Mouse (Mus musculus) adrenal gland, adult (tissue): ENCODE measurements at regions not wholly inside any gene's neighbourhood (a gene's known extent, or its start where the extent isn't known, plus 50 kb on each side); places are given as distances from the start of the nearest gene placed in this dataset.
A peak's percentile ranks its signal among the peaks of the same experiment; 100 is the strongest.

ENCODE experiments used
- DNase-seq, 2 experiments: peaks; one replicate each; pipeline ENCODE4 v3.0.0; 2022 to 2023; ENCODE audit warnings: low spot score in 1 of 2; ENCODE audit not compliant: inconsistent age in 2 of 2

- DNase-seq, result no peak
These were observed 53.9 kb upstream of the Fmo9 start for GRCm38 (mm10) chr1:166735545-166735944.

GRCm38 (mm10) chr1:166738029-166738428 lies 56.4 kb upstream of the Fmo9 start:
- peak; percentile 16 to 61 for DNase-seq

GRCm38 (mm10) chr1:166750236-166750635 lies 68.6 kb upstream of the Fmo9 start:
- DNase-seq, result no peak

- DNase-seq, result no peak
These were observed 69.1 kb upstream of the Fmo9 start for GRCm38 (mm10) chr1:166750777-166751176.

- no peak for DNase-seq
These were observed 69.8 kb upstream of the Fmo9 start for GRCm38 (mm10) chr1:166751436-166751835.

GRCm38 (mm10) chr1:166752990-166753709 lies 71.5 kb upstream of the Fmo9 start:
- DNase-seq, result no peak

GRCm38 (mm10) chr1:166758987-166759386 lies 77.3 kb upstream of the Fmo9 start:
- no peak for DNase-seq

GRCm38 (mm10) chr1:166773114-166773513 lies 91.5 kb upstream of the Fmo9 start:
- no peak for DNase-seq

GRCm38 (mm10) chr1:166782106-166782505 lies 100.5 kb upstream of the Fmo9 start:
- peak; percentile 38 to 85 for DNase-seq

GRCm38 (mm10) chr1:166787945-166788344 lies 106.3 kb upstream of the Fmo9 start:
- DNase-seq, result no peak

- DNase-seq, result no peak
These were observed 107.3 kb upstream of the Fmo9 start for GRCm38 (mm10) chr1:166788824-166789399.

GRCm38 (mm10) chr1:166793052-166793716 lies 111.5 kb upstream of the Fmo9 start:
- no peak for DNase-seq

- peak; percentile 88 to 93 for DNase-seq
These were observed 112.1 kb upstream of the Fmo9 start for GRCm38 (mm10) chr1:166793717-166794081.

GRCm38 (mm10) chr1:166794622-166795244 lies 113.1 kb upstream of the Fmo9 start:
- DNase-seq, result peak; percentile 24 to 69

- DNase-seq, result no peak
These were observed 114.0 kb upstream of the Fmo9 start for GRCm38 (mm10) chr1:166795613-166796012.

- no peak for DNase-seq
These were observed 114.8 kb upstream of the Fmo9 start for GRCm38 (mm10) chr1:166796362-166796925.

GRCm38 (mm10) chr1:166796931-166797330 lies 115.3 kb upstream of the Fmo9 start:
- peak; percentile 43 to 64 for DNase-seq

GRCm38 (mm10) chr1:166800953-166801603 lies 119.4 kb upstream of the Fmo9 start:
- peak in 1 of 2 experiments; percentile 59 for DNase-seq

GRCm38 (mm10) chr1:166801929-166802328 lies 120.3 kb upstream of the Fmo9 start:
- DNase-seq, result no peak

- DNase-seq, result no peak
These were observed 122.3 kb upstream of the Fmo9 start for GRCm38 (mm10) chr1:166803928-166804327.

GRCm38 (mm10) chr1:166804333-166804732 lies 122.7 kb upstream of the Fmo9 start:
- DNase-seq, result no peak
